Mouse (Mus musculus) v-Abl transformed pro-B cells (cell line): ENCODE measurements around the gene Gm21310.
"Not testable (repeated sequence)": the region's sequence is repeated elsewhere in the genome, so short reads cannot be mapped to it uniquely, and the experiment has no call there.

Experiments used
- in situ Hi-C, 2 experiments: fragments of 400-800 bp; cut with MboI; formaldehyde crosslinking; loops; one replicate each; pipeline ENCODE4 v1.15.1; 2025; ENCODE audit not compliant: unreplicated experiment in 2 of 2

The Gm21310 gene

DNA sequence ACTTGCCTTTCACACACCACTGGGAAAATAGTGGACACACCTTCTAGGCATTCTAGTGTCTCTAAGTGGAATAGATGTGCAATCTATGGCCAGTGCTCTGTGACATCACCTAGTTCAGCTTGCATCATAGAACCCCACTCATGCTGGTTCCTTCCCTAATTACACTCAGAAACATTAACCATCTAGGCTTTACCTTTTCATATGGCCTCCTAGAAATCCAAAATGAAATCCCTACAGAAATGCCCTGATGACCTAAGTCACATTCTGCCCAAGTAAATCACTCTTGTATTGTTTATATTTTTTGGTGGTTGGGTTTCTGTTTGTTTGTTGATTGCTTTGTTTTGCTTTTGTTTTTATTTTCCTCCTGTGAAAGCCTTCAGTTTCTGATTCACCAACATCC, at the start of gene Gm21310:
Gm21310 (minus strand) TSS at position 101 of the 400 bp plus-strand sequence.
- in situ Hi-C loops = not testable (repeated sequence)
